Mouse (Mus musculus) myocyte (in vitro differentiated cells): Measurements from ENCODE around the gene Rai1.

Experiments used
- CEBPB ChIP-seq: IDR thresholded peaks from 2 replicates; pipeline ENCODE4 v1.6.1; 2011; ENCODE audit warnings: mild to moderate bottlenecking, moderate library complexity; ENCODE audit not compliant: poor library complexity, insufficient read depth, severe bottlenecking
- E2F4 ChIP-seq: IDR thresholded peaks from one replicate; pipeline ENCODE4 v1.6.1; 2011; ENCODE audit warnings: mild to moderate bottlenecking, control low read depth, moderate library complexity; ENCODE audit not compliant: insufficient read depth
- MAX ChIP-seq: IDR thresholded peaks from one replicate; pipeline ENCODE4 v1.6.1; 2011; ENCODE audit warnings: low read depth, mild to moderate bottlenecking, control low read depth
- MYOG ChIP-seq, 3 experiments: IDR thresholded peaks; one replicate each; pipeline ENCODE4 v1.6.1; 2011; ENCODE audit warnings: control low read depth in 2 of 3, low read depth in 2 of 3, mild to moderate bottlenecking in 2 of 3; ENCODE audit not compliant: insufficient read length in 2 of 3, control insufficient read depth in 1 of 3, insufficient read depth in 1 of 3
- POLR2A ChIP-seq: IDR thresholded peaks from one replicate; pipeline ENCODE4 v1.6.1; 2011; ENCODE audit warnings: low read depth, mild to moderate bottlenecking, control low read depth, moderate library complexity; ENCODE audit not compliant: insufficient read length
- POLR2AphosphoS2 ChIP-seq: IDR thresholded peaks from one replicate; pipeline ENCODE4 v1.6.1; 2011; ENCODE audit warnings: low read depth, control low read depth; ENCODE audit not compliant: insufficient read length
- REST ChIP-seq: IDR thresholded peaks from one replicate; pipeline ENCODE4 v1.6.1; 2011; ENCODE audit warnings: mild to moderate bottlenecking, control low read depth, moderate library complexity; ENCODE audit not compliant: insufficient read depth, insufficient read length
- TCF12 ChIP-seq: IDR thresholded peaks from one replicate; pipeline ENCODE4 v1.6.1; 2011; ENCODE audit warnings: mild to moderate bottlenecking, control low read depth; ENCODE audit not compliant: poor library complexity, insufficient read depth, severe bottlenecking
- USF1 ChIP-seq: IDR thresholded peaks from one replicate; pipeline ENCODE4 v1.6.1; 2011; ENCODE audit warnings: low read depth, mild to moderate bottlenecking, control low read depth, moderate library complexity

DNA sequence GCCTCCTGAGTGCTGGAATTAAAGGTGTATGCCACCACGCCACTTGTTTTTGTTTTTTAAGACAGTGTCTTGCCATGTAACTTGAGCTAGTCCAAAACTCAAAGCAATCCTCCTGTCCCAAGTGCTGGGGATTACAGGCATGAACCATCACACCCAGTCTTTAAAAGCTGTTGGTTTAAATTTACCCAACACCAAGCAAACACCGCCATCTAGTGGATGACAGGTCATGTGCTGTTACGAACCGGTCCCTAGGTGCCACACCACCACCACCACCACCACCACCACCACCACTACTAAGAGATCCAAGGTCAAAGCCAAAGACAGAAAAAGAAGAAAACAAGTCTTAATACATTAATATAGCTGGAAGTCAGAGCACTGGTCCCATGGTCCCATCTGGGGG, 28.0 kb upstream of the Rai1 start:
- TF ChIP-seq POLR2A (no peak), E2F4 (no peak), CEBPB (no peak), USF1 (no peak), MAX (no peak), TCF12 (no peak), MYOG (IDR thresholded peaks at IDR 0.05; ENCODE audit: control insufficient read depth in 1 of 3, insufficient read depth in 1 of 3, insufficient read length in 2 of 3, low read depth in 2 of 3) (no peak), POLR2AphosphoS2 (no peak), REST (no peak)
